Mouse (Mus musculus) kidney, adult 11 months (tissue): Measurements from ENCODE around the gene Ubr4.
A peak's percentile ranks its signal among the peaks of the same experiment; 100 is the strongest.
"Not testable (repeated sequence)": the region's sequence is repeated elsewhere in the genome, so short reads cannot be mapped to it uniquely, and the experiment has no call there.

Experiments used
- DNase-seq: peaks from one replicate; pipeline ENCODE4 v3.0.0; 2022

Ubr4 gene

GRCm38 (mm10) chr4:139360761-139361548 lies 8.5 kb downstream of the Ubr4 start:
- no peak for DNase-seq

DNA sequence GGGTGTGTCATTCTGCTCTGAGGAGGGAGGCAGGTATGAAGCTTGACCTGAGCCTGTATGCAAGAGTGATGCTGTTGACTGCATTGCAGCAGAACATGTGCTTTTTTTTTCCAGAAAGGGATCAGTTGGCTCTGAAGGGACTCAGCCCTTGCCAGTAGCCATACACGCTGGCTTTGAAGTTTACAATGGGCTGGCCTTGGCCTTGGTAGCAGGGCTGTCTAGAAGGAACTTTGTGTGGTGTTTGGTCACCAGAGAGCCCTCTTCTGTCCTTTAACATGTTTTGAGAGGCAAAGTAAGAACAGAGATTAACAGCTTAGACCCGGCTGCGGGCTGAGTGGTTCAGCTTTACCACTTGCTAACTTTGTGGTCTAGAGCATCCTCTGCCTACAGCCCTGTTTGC lies 14.9 kb downstream of the Ubr4 start:
- no peak for DNase-seq

DNA sequence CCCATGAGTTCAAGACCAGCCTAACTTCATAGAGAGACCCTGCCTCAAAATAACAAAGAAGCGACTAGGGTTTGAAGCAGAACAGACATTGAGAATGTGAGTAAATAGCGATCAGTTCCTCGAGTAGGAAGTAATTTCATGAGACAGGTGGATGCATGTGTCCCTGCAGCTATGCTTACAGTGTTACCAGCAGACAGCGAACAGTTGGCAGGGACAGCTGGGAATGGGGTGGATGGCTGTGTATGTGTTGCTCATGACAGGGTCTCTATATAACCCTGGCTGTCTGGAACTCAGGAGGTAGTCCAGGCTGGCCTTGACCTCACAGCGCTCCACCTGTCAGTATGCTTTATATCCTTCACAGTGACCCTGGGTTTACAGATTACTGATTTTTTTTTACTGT lies 15.6 kb downstream of the Ubr4 start:
- no peak for DNase-seq

GRCm38 (mm10) chr4:139373130-139373529 lies 20.7 kb downstream of the Ubr4 start:
- peak; percentile 67 for DNase-seq

- no peak for DNase-seq
Measured at GRCm38 (mm10) chr4:139373531-139373930, 21.1 kb downstream of the Ubr4 start.

DNA sequence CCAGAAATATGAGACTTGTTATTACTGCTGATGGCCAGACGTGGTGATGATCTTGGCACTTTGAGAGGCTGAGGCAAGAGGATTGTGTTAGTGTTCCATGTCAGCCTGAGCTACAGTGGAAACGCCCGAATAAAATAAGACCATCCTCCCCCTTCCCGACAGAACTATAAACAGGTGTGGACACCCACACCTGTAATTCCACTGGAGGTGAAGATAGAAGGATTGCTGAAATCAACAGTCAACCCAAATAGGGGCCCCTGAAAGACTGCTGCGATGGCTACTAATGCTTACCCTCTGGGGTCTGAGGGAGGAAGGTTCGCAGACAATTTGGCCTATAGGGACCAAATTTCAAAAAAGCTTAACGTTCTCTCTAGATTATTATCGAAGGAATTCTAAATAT lies 27.3 kb downstream of the Ubr4 start:
- no peak for DNase-seq

DNA sequence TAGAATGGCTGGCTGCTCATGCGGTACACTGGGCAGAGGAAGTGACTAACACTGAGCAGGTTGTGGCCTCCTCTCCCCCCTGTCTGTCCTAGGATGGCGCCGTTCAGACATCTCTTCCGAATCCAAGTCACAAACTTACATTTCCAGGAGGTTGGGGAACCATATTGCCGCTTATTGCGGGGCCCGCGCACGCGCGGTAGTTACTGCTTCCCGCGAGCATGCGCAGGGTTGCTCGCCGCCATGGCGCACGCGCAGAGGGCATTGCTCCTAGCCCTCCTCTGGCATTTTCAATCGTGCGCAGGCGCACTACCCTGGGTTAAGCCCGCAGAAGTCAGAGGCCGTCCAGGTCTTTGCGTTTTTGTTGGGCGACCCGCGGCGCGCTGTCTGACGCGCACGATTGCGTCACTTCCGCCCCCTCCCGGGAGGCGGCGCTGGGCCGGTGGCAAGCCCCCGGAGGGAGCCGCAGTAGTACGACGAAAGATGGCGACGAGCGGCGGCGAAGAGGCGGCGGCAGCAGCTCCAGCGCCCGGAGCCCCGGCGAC lies 27.9 kb downstream of the Ubr4 start:
- peak; percentile 99 for DNase-seq

GRCm38 (mm10) chr4:139380775-139381451 lies 28.5 kb downstream of the Ubr4 start:
- DNase-seq = no peak

- DNase-seq = no peak
Measured at GRCm38 (mm10) chr4:139381452-139381845, 29.0 kb downstream of the Ubr4 start.

DNA sequence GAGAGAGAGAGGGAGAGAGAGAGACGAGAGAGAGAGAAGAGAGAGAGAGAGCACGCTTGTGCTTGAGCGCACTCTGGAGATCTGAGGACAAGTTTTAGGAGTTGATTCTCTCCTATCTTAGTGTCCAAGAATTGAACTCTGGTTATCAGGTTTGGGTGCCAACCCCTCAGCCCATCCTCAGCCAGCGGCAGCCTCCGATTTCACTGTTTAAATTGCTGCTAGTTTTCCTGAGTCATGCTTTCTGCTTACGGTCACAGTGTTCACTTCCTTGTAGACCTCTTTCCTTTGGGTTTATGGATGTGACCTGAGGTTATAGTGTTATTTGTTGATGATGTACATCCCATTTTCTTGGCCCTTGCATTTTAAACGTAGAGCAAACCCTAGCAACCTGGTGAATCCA lies 29.8 kb downstream of the Ubr4 start:
- DNase-seq = no peak

DNA sequence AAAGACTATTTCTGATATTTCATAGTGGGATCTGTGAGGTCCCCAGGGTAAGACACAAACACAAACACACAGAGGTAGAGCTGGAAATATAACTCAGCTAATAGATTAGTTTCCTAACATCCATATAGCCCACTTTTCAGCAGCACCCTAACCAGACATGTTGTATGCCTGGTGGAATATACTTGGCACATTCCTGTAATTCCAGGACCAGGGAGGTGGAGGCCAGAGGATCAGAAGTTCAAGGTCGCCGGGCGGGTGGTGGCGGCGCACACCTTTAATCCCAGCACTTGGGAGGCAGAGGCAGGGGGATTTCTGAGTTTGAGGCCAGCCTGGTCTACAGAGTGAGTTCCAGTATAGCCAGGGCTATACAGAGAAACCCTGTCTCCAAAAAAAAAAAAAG lies 33.4 kb downstream of the Ubr4 start:
- DNase-seq = not testable (repeated sequence)

GRCm38 (mm10) chr4:139386869-139387319 lies 34.5 kb downstream of the Ubr4 start:
- DNase-seq = no peak

- no peak for DNase-seq
Measured at GRCm38 (mm10) chr4:139389557-139389956, 37.1 kb downstream of the Ubr4 start.

DNA sequence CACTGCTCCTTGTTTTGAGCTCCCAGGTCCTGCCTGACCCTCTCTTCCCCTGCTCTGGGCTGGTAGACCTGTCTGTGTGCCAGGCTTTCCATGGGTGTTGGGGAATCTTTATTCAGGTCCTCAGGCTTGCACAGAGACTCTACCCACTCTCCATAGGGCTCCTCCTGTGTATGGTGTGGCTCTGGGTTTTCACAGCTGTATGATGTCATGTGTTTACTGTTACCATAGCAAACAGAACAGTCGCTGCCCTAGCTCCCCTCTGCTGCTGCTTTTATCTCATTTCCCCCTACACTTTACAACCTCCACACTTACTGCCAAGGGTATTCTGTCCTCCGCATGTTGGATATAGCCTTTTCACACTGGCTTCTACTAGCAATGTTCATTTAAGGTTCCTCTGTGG lies 43.0 kb downstream of the Ubr4 start:
- no peak for DNase-seq

DNA sequence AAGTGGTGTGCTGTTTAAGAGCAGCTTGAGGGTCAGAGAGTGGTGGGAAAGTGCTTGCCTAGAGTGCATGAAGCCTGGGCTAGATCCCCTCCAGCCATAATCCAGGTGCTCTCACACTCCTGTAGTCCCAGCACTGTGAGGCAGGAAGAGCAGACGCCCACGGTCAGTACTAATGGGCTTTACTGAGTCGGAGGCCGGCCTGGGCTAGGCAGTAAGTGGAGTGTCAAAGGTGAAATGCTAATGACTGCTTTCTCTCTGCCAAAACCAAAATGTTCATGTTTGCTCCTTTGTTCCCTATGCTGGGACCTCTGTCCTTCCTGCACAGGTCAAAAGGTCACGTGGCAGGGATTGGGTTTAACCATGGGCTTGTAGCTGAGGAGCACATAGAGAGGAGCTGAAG lies 48.1 kb downstream of the Ubr4 start:
- DNase-seq = no peak

- DNase-seq = no peak
Measured at GRCm38 (mm10) chr4:139403214-139403613, 50.8 kb downstream of the Ubr4 start.

DNA sequence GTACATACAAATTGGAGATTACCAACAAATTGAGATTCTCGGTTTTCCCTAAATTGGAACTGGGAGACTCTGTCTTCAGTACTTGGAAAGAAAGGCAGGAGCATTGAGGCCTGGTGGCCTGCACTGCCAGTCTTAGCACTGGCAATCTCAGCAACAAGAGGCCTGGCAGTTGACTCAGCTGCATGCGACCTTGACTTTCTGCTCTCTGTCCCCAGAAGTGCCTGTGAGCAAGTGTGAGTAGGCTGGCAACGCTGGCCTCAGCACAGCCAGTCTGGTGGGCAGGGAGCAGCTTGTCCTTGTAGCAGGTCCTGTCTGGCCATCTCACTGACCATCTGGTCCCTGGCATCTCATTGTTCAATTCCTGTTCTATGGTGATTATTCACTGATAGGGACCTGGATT lies 58.9 kb downstream of the Ubr4 start:
- DNase-seq = no peak

DNA sequence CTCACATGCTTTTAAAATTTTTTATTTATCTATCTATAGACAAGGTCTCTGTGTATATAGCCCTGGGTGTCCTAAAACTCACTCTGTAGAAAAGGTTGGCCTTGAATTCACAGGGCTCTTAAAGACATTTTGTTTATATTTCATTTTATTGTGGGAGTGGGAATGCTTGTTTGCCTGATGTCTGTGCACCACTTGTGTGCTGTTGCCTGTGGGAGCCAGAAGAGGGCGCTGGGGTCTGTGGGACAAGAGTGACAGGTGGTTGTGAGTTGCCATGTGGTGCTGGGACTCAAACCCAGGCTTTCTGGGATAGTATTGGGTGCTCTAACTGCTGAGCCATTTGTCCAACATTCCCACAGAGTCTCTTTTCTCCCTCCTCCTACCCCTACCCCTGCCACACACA lies 65.5 kb downstream of the Ubr4 start:
- no peak for DNase-seq

DNA sequence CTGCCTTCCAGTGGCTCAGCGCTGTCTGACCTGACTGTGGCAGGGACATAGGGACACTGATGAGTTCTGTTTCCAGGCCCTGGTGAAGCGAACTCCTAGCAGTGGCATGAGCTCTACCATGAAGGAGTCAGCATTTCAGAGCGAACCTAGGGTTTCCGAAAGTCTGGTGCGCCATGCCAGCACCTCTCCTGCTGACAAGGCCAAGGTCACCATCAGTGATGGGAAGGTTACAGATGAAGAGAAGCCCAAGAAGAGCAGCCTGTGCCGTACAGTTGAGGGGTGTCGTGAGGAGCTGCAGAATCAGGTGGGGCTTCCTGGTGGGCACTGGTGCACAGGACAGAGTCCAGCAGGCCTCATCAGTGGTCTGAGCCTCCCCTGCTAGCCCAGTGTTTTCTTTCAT lies 69.2 kb downstream of the Ubr4 start:
- no peak for DNase-seq

- no peak for DNase-seq
Measured at GRCm38 (mm10) chr4:139422409-139422808, 70.0 kb downstream of the Ubr4 start.

GRCm38 (mm10) chr4:139423270-139423669 lies 70.9 kb downstream of the Ubr4 start:
- peak; percentile 49 for DNase-seq

DNA sequence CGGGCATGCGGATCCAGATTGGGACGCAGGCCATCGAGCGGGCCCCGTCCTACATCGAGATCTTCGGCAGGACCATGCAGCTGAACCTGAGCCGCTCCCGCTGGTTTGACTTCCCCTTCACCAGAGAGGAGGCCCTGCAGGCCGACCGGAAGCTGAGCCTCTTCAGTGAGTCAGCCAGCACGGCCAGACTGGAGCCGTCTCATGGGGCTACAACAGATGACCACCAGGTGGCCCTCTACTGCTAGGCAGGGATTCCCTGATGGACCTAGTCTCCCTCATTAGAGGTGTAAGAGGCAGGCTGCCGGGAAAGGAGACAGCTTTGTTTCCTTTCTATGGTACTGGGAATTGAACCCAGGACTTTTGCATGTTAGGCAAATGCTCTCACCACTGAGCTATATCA lies 77.8 kb downstream of the Ubr4 start:
- DNase-seq = peak; percentile 62

DNA sequence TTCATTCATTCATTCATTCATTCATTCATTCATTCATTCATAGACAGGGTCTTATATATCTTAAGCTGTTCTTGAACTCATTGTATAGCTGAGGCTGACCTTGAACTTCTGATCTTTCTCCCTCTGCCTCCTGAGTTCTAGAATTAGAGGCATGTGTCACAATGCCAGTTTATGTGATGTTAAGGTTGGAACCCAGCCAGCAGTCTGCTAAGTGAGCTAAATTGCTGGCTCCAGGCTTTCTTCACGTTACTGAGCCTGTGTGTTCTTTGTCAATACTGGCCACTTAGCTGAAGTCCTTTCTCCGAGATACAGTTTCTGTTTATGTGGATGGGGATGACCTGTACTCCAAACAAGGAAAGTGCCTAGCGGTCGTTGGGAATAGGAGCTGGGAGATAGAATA lies 78.5 kb downstream of the Ubr4 start:
- no peak for DNase-seq
